Mouse (Mus musculus): Measurements from ENCODE around the gene Rps18.

- TF ChIP-seq CTCF (IDR thresholded peaks at IDR 0.05; ENCODE audit: control insufficient read depth, insufficient read depth, insufficient replicate concordance, low read depth, low read length) (no peak), POLR2A (IDR thresholded peaks at IDR 0.05; ENCODE audit: control insufficient read depth, low read depth, low read length) (no peak)
Observed at GRCm38 (mm10) chr17:33908331-33909076, 47.3 kb downstream of the Rps18 start.

All from testis, adult 2 months (tissue).